Mouse (Mus musculus) Patski (cell line): ENCODE data around the gene Prkd2. TPM values are rescaled to one million over a fixed set of nuclear protein-coding genes. Genes with fewer than 3 reads are reported as not detected.

Experiments
- ATAC-seq: fragments of 100-300 bp; one replicate; pipeline ENCODE4 v1.8.0; 2021
- CTCF ChIA-PET: fragments of 350-600 bp; sonication (Branson Sonifier 250); formaldehyde crosslinking; loops from one replicate; lab custom pipeline; 2022; ENCODE audit warnings: inconsistent platforms; lab: Charles Lee
- POLR2A ChIA-PET: fragments of 350-600 bp; sonication (Branson Sonifier 250); formaldehyde crosslinking; loops from one replicate; lab custom pipeline; 2022; ENCODE audit warnings: antibody characterized with exemption, inconsistent platforms; lab: Charles Lee
- DNase-seq: peaks from one replicate; pipeline ENCODE4 v3.0.0-alpha.2; 2011; ENCODE audit warnings: low read depth, low spot score
- H3K27me3 ChIP-seq: fragments of 371-371 bp; one replicate; pipeline ENCODE4 v1.5.1; 2021
- CTCF ChIP-seq: fragments of 100-300 bp; IDR thresholded peaks from one replicate; pipeline ENCODE4 v1.5.1; 2021
- in situ Hi-C: fragments of 300-500 bp; cut with MboI; formaldehyde crosslinking; loops from 3 replicates; pipeline ENCODE4 v1.11.1; 2018; ENCODE audit warnings: low pct_unique_long_range_greater_than_20kb, mixed read lengths
- polyA plus RNA-seq: library from polyadenylated mRNA; unstranded; gene quantifications from one replicate; pipeline ENCODE4 v1.2.3, GENCODE M21; 2021

The Prkd2 gene
- polyA plus RNA-seq, 1 experiment from 2014 or later, result 15.3 TPM

DNA sequence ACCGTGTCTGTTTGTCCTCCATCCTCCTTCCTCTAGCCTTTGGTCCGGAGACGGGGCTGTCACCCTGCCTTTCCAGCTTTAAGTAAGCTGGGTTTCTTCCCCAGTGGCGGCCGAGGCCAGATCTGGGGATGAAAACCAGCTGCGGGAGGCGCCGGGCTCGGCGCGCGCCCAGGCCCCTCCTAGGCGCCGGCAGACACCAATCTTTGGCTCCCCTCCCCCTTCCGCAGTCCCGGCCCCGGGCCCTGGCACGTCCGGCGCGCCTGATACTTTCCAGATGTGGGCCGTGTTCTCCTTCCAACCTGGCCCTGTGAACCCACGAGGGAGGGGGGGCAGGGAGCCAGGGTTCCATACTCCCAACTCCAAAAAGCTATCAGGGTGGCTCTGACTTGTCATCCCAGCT, 48.2 kb downstream of the Prkd2 start:
- CTCF ChIA-PET, result interaction anchor here (0.7 to 1.6 kb wide), 4 partner anchors 16 to 36 kb away, joined by 3 to 17 read pairs (median 4); partner anchors contain the start of gene Dact3
- DNase-seq (no peak), ATAC-seq (no peak)
- TF ChIP-seq CTCF, result no peak
- in situ Hi-C loops, result no loop called here
- POLR2A ChIA-PET, result no interaction called here
- peaks cover 8% of the 10 kb centered on the region for H3K27me3 ChIP-seq

DNA sequence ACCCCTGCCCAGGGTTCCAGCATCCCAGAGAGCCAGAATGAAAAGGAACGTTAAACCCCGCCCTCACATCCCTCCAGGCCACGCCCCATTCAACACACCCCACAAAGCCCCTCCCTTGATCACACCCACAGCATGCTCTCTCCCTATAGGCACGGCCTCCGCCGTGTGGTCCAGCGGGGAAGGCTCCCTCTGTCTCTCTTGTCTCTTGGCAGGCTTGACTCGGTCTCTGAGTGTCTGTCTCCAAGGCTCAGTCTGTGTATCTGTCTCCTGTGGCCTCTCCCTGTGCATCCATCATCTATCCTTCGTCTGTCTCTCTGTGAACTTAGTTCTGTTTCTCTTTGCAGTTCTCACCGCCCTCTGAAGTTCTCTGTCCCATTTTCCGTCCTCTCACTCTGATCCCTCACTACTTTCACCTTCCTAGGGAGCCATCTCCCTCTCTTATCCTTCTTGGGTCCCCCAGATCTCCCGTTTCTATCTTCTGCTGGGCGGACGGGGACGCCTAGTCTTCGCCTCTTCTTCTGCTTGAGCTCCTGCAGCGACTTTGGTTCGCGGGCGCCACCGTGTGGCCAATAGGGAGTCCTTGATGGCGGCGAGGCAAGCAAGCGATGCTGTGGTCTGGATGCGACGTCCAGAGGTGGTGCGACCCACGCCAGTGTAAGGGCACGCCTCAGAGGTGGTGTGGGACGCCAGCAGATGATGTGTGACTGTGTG, 49.1 kb downstream of the Prkd2 start, which contains the start of gene Gng8:
Gng8 (plus strand) TSS at position 146 of the 711 bp plus-strand sequence.
- peaks cover 8% of the 10 kb centered on the region for H3K27me3 ChIP-seq
- POLR2A ChIA-PET, result no interaction called here
- peak; percentile 95 for TF ChIP-seq CTCF
- CTCF ChIA-PET, result interaction anchor here (0.8 to 1.6 kb wide), 6 partner anchors 8 to 28 kb away, joined by 4 to 17 read pairs (median 5); partner anchors contain the start of gene Dact3
- in situ Hi-C loops, result no loop called here
- ATAC-seq (peak; percentile 88), DNase-seq (peak; percentile 20)

DNA sequence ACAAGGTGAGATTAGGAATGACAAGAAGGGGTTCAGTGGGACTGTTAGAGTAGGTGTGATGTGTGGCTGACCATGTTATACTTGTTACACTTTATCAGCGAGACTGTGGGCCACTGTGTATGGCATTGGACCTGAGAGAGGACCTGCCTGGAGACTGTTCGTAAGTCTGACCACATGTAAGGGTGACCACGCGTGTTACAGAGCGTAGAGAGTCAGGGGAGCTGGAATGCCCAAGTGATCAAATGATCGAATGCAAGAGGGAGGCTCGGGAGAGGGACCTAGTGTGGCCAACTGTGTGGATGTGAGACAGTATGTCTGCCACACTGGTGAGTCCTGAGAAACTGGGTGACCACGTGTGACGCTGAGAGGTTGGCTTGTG, 49.6 kb downstream of the Prkd2 start:
- no peak for DNase-seq
- H3K27me3 ChIP-seq, result peaks cover 8% of the 10 kb centered on the region
- POLR2A ChIA-PET, result no interaction called here
- no peak for TF ChIP-seq CTCF
- in situ Hi-C loops, result no loop called here
- CTCF ChIA-PET, result interaction anchor here (0.8 to 1.6 kb wide), 6 partner anchors 9 to 28 kb away, joined by 4 to 17 read pairs (median 5); partner anchors contain the start of gene Dact3
- no peak for ATAC-seq

DNA sequence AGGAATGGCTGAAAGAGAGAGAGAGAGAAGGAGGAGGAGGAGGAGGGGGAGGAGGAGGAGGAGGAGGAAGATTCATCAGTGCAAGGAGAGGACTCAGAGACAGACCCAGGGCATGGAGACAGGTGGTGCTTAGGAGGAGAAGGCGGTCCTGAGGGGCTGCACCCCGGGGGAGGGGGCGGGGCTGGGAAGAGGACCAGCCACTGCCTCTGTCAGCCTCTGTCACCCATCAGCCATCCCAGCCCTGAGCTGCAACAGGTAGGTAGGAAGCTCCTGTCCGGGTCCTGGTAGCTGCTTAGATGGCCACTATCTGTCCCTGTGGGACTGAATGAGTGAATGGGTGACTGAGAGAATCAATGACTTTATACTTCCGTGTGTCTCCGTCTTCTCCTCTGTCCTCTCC, 50.9 kb downstream of the Prkd2 start:
- CTCF ChIA-PET, result interaction anchor here (2.7 to 2.8 kb wide), 2 partner anchors 19 to 26 kb away, joined by 10 to 11 read pairs; partner anchors contain the start of gene Dact3

DNA sequence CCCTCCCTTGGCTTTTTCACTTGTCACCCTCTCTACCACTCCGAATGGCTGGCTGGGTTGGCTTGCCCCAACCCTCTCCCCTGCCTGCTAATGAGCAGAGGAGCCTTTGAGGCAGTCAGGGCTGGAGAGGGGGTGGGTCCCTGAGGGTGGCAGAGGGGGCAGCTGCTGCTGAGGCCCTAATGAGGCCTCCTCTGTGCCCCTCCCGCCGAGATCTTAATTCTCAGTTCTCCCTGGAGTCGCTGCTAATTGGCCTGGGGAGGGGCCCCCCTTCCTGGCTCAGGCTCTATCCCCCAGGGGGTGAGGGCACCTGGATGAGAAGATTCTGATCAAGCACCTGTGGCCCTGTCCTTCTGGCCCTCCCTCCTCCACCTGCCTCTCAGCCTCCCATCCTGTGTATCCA, 51.6 kb downstream of the Prkd2 start:
- DNase-seq (no peak), ATAC-seq (no peak)
- POLR2A ChIA-PET, result no interaction called here
- CTCF ChIA-PET, result interaction anchor here (1.3 to 2.8 kb wide), 4 partner anchors 19 to 34 kb away, joined by 3 to 11 read pairs (median 10); partner anchors contain the start of gene Dact3
- peaks cover 8% of the 10 kb centered on the region for H3K27me3 ChIP-seq
- in situ Hi-C loops, result no loop called here
- no peak for TF ChIP-seq CTCF

More for the DNA sequence above, 50.9 kb downstream of the Prkd2 start:
- in situ Hi-C loops, result no loop called here
- no peak for TF ChIP-seq CTCF
- no peak for DNase-seq
- H3K27me3 ChIP-seq, result peaks cover 8% of the 10 kb centered on the region
- ATAC-seq, result no peak
- POLR2A ChIA-PET, result no interaction called here

DNA sequence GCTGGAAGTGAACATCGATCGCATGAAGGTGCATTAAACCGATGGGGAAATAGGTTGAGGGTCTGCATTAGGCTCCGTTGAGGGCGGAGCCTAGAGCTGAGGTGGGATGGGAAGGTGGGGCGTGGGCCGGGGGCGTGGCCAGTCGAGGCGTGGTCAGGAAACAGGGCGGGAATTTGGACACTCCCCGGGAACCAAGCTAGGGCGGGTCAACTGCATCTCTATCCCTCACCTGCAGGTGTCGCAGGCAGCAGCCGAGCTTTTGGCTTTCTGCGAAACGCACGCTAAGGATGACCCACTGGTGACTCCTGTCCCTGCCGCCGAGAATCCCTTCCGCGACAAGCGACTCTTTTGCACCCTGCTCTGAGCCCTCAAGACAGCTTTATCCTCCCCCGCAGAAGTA, 52.3 kb downstream of the Prkd2 start:
- ChIA-PET CTCF (interaction anchor here (0.9 to 2.8 kb wide), 8 partner anchors 8 to 35 kb away, joined by 3 to 11 read pairs (median 4); partner anchors contain the start of gene Dact3), POLR2A (interaction anchor here (1.5 kb wide), 1 partner anchor 18 kb away, joined by 3 read pairs; no protein-coding TSS in a partner anchor)
- DNase-seq, result no peak
- ATAC-seq, result peak; percentile 48
- in situ Hi-C loops, result no loop called here
- peaks cover 8% of the 10 kb centered on the region for H3K27me3 ChIP-seq
- TF ChIP-seq CTCF, result peak; percentile 88

DNA sequence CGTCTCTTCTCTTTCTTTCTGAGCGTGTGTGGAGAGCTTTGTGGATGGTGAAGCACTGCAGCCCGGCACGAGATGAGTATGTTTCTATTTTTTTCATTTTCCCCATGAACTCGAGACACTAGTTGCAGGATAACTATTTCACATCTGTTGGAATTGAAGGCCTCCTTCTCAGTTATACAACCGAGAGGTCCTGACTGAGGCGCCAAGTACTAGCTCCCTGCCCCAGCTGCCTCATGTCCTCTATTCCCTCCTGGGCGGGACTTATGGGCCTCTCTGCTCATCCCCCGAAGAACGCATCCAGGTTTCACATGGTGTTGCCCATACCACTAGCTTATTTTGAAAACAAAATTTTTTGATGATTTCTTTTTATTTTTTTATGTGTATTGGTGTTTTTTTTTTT, 52.8 kb downstream of the Prkd2 start:
- ATAC-seq (no peak), DNase-seq (no peak)
- H3K27me3 ChIP-seq, result peaks cover 8% of the 10 kb centered on the region
- in situ Hi-C loops, result no loop called here
- POLR2A ChIA-PET, result interaction anchor here (1.5 kb wide), 1 partner anchor 18 kb away, joined by 3 read pairs; no protein-coding TSS in a partner anchor
- TF ChIP-seq CTCF, result no peak
- CTCF ChIA-PET, result interaction anchor here (0.9 to 2.8 kb wide), 8 partner anchors 8 to 35 kb away, joined by 3 to 11 read pairs (median 4); partner anchors contain the start of gene Dact3

DNA sequence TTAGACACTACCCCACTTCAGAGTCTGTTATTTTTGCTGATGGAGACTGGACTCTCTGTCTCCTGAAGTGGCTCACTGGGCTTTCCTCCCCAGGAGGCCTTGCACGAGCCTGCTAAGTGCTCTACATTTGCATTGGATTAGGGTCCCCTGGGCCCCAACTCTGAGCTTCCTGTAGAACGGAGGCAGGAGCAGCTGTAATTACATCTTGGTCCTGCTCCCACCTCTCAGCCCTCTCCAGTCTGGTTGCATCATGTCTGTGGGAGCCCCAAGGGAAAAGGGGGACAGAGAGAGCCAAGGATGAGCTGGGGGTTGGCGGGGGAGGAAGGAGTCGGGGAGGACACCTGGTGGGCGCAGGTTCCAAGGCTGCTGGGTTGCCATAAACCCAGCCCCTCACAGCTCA, 57.8 kb downstream of the Prkd2 start:
- POLR2A ChIA-PET, result no interaction called here
- in situ Hi-C loops, result no loop called here
- no peak for DNase-seq
- no peak for TF ChIP-seq CTCF
- CTCF ChIA-PET, result interaction anchor here (0.7 to 2.4 kb wide), 4 partner anchors 14 to 26 kb away, joined by 3 to 12 read pairs (median 4); no protein-coding TSS in a partner anchor
- no peak for ATAC-seq
- H3K27me3 ChIP-seq, result peaks cover 3% of the 10 kb centered on the region

DNA sequence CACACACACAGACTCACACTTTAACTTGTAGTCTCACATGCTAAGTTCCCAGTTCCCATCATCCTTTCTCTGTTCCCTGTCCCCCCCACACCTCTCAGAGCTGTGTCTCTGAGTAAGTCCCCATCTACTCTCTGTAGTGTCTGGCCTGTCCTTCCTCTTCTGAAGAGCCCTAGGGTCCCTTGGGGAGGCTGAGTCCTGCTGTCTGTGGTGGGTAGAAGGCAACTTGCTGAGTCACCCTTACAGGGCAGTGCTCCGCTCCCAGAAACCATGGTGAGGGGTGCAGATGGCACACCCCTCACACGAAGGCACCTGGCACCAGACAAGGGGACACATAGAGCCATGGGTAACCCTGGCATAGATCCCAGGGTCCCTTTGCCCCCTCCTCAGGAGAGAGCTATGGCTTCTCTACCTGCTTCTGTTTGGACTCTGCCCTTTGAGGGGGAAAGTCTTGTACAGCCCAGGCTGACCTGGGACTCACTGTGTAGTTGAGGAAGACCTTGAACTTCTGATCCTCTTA, 60.8 kb downstream of the Prkd2 start:
- POLR2A ChIA-PET, result no interaction called here
- CTCF ChIA-PET, result interaction anchor here (0.9 to 1.3 kb wide), 2 partner anchors 8 to 10 kb away, joined by 3 to 4 read pairs; no protein-coding TSS in a partner anchor
- TF ChIP-seq CTCF, result no peak
- no peak for DNase-seq
- ATAC-seq, result no peak
- peaks cover 3% of the 10 kb centered on the region for H3K27me3 ChIP-seq
- in situ Hi-C loops, result no loop called here

DNA sequence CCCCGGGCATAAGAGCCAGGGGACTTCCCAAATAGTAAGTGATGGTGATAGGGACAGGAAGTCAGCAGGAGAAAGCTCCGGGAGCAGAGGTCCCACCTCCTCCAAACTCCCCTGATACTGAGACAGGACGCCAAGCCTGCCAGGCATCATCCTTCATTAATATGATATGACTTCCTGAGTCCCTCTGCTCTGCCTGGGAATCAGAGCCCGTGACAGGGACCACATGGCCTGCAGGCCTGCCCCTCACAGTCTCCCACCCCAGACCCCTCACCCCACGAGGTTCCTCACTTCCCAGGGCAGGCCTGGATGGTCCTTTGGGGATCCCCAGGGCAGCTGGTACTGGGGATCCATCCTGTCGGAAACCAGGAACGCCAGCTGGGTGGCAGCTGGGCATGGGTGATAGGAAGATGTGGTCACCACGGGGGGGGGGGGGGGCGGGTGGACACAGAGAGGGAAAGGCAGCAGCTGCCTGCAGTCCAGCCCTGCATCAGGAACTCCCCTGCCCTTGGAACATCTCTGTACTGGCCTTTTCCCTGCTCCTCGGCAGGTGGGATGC, 61.5 kb downstream of the Prkd2 start:
- in situ Hi-C loops, result no loop called here
- no peak for DNase-seq
- CTCF ChIA-PET, result interaction anchor here (1.3 kb wide), 1 partner anchor 9 kb away, joined by 4 read pairs; no protein-coding TSS in a partner anchor
- POLR2A ChIA-PET, result no interaction called here
- H3K27me3 ChIP-seq, result peaks cover 3% of the 10 kb centered on the region
- TF ChIP-seq CTCF, result no peak
- ATAC-seq, result no peak
